Mouse (Mus musculus): ENCODE measurements around the gene Med11. TPM values are rescaled to one million over a fixed set of nuclear protein-coding genes. Genes with fewer than 3 reads are reported as not detected.

Med11 gene
- polyA plus RNA-seq, 1 experiment: 21.9 TPM

- no peak for DNase-seq (ENCODE audit: low read depth)
These were observed 50.3 kb downstream of the Med11 start for GRCm38 (mm10) chr11:70502018-70502417.

Other genes starting within 250 kb of the Med11 start
- gene Slc16a11, start 239.2 kb upstream of the Med11 start, polyA plus RNA-seq (2012; rRNA removed): 30.7 and 42.7 TPM in 2 replicates
- 22.1 and 30.3 TPM in 2 replicates for gene Slc16a13, start 230.9 kb upstream of the Med11 start, polyA plus RNA-seq (2012; rRNA removed)
- 8.1 and 9.1 TPM in 2 replicates for gene Bcl6b, start 222.1 kb upstream of the Med11 start, polyA plus RNA-seq (2012; rRNA removed)
- gene 0610010K14Rik, start 214.0 kb upstream of the Med11 start, polyA plus RNA-seq (2012; rRNA removed): 61.6 and 71.7 TPM in 2 replicates
- 7.6 and 11.2 TPM in 2 replicates for gene Gm21988, start 212.1 kb upstream of the Med11 start, polyA plus RNA-seq (2012; rRNA removed)
- gene Rnasek, start 212.1 kb upstream of the Med11 start, polyA plus RNA-seq (2012; rRNA removed): 341 and 367 TPM in 2 replicates
- 26.5 and 31.6 TPM in 2 replicates for gene Alox12, start 196.6 kb upstream of the Med11 start, polyA plus RNA-seq (2012; rRNA removed)
- gene Alox12e, start 129.3 kb upstream of the Med11 start, polyA plus RNA-seq (2012; rRNA removed): 2.2 and 3.1 TPM in 2 replicates
- gene Alox15, start 99.9 kb upstream of the Med11 start, polyA plus RNA-seq (2012; rRNA removed): 5.8 and 6.8 TPM in 2 replicates
- gene Pelp1, start 41.9 kb upstream of the Med11 start, polyA plus RNA-seq (2012; rRNA removed): 15.2 and 16.4 TPM in 2 replicates
- 58.5 and 60.4 TPM in 2 replicates for gene Arrb2, start 19.3 kb upstream of the Med11 start, polyA plus RNA-seq (2012; rRNA removed)
- gene Zmynd15, start 7.5 kb downstream of the Med11 start, polyA plus RNA-seq (2012; rRNA removed): 3.3 and 4.8 TPM in 2 replicates
- 15.4 and 16.9 TPM in 2 replicates for gene Cxcl16, start 8.1 kb downstream of the Med11 start, polyA plus RNA-seq (2012; rRNA removed)
- 0.84 and 1.7 TPM in 2 replicates for gene Tm4sf5, start 53.3 kb downstream of the Med11 start, polyA plus RNA-seq (2012; rRNA removed)
- gene Vmo1, start 62.7 kb downstream of the Med11 start, polyA plus RNA-seq (2012; rRNA removed): 0.29 TPM in 1 of 2 replicates, not detected in the other
- 0.36 TPM in 1 of 2 replicates, not detected in the other for gene Gltpd2, start 67.3 kb downstream of the Med11 start, polyA plus RNA-seq (2012; rRNA removed)
- gene Psmb6, start 73.4 kb downstream of the Med11 start, polyA plus RNA-seq (2012; rRNA removed): 382 and 410 TPM in 2 replicates
- gene Gm40193, start 81.0 kb downstream of the Med11 start, polyA plus RNA-seq (2012; rRNA removed): not detected in 2 replicates
- 27.0 and 28.1 TPM in 2 replicates for gene Pld2, start 88.1 kb downstream of the Med11 start, polyA plus RNA-seq (2012; rRNA removed)
- 78.8 and 86.9 TPM in 2 replicates for gene Mink1, start 111.0 kb downstream of the Med11 start, polyA plus RNA-seq (2012; rRNA removed)
- 5.1 and 7.1 TPM in 2 replicates for gene 4930544D05Rik, start 163.9 kb downstream of the Med11 start, polyA plus RNA-seq (2012; rRNA removed)
- gene Chrne, start 167.3 kb downstream of the Med11 start, polyA plus RNA-seq (2012; rRNA removed): 0.28 and 0.57 TPM in 2 replicates
- gene Gp1ba, start 187.2 kb downstream of the Med11 start, polyA plus RNA-seq (2012; rRNA removed): 0.08 and 0.29 TPM in 2 replicates
- gene Rnf167, start 195.3 kb downstream of the Med11 start, polyA plus RNA-seq (2012; rRNA removed): 93.2 and 93.4 TPM in 2 replicates
- gene Slc25a11, start 195.6 kb downstream of the Med11 start, polyA plus RNA-seq (2012; rRNA removed): 164 and 171 TPM in 2 replicates
- gene Pfn1, start 202.7 kb downstream of the Med11 start, polyA plus RNA-seq (2012; rRNA removed): 614 and 704 TPM in 2 replicates
- gene Eno3, start 205.3 kb downstream of the Med11 start, polyA plus RNA-seq (2012; rRNA removed): 21.6 and 21.9 TPM in 2 replicates
- gene Spag7, start 217.5 kb downstream of the Med11 start, polyA plus RNA-seq (2012; rRNA removed): 45.7 and 61.0 TPM in 2 replicates
- 17.7 and 29.9 TPM in 2 replicates for gene Camta2, start 236.2 kb downstream of the Med11 start, polyA plus RNA-seq (2012; rRNA removed)
- gene Inca1, start 248.2 kb downstream of the Med11 start, polyA plus RNA-seq (2012; rRNA removed): 11.9 and 12.4 TPM in 2 replicates
- gene Kif1c, start 248.6 kb downstream of the Med11 start, polyA plus RNA-seq (2012; rRNA removed): 98.2 and 102 TPM in 2 replicates

Data from gonadal fat pad, adult 2 months (tissue).